Mouse (Mus musculus) forebrain, embryonic 12.5 days (tissue): ENCODE measurements around the gene Zfp385c. TPM values are rescaled to one million over a fixed set of nuclear protein-coding genes. Genes with fewer than 3 reads are reported as not detected.

Source experiments
- ATAC-seq: fragments of 200-750 bp; cut with Nextera tagmentation; 2 replicates; pipeline ENCODE4 v1.8.0; 2017; ENCODE audit warnings: moderate TSS enrichment; ENCODE audit not compliant: low FRiP score
- H3K27ac ChIP-seq: fragments of 300-500 bp; sonication (generic); 2 replicates; pipeline ENCODE4 v1.5.1; 2016; ENCODE audit warnings: mild to moderate bottlenecking
- H3K27me3 ChIP-seq: fragments of 300-500 bp; sonication (generic); 2 replicates; pipeline ENCODE4 v1.6.1; 2016; ENCODE audit warnings: mild to moderate bottlenecking
- H3K36me3 ChIP-seq: fragments of 300-500 bp; sonication (generic); replicated peaks from 2 replicates; pipeline ENCODE4 v1.6.1; 2016; ENCODE audit warnings: mild to moderate bottlenecking
- H3K4me1 ChIP-seq: fragments of 300-500 bp; sonication (generic); 2 replicates; pipeline ENCODE4 v1.6.1; 2016
- H3K4me2 ChIP-seq: fragments of 300-500 bp; sonication (generic); 2 replicates; pipeline ENCODE4 v1.6.1; 2016; ENCODE audit warnings: mild to moderate bottlenecking, moderate library complexity
- H3K4me3 ChIP-seq: fragments of 300-500 bp; sonication (generic); replicated peaks from 2 replicates; pipeline ENCODE4 v1.5.1; 2016; ENCODE audit warnings: mild to moderate bottlenecking
- H3K9ac ChIP-seq: fragments of 300-500 bp; sonication (generic); 2 replicates; pipeline ENCODE4 v1.6.1; 2016; ENCODE audit warnings: mild to moderate bottlenecking
- H3K9me3 ChIP-seq: fragments of 300-500 bp; sonication (generic); 2 replicates; pipeline ENCODE4 v1.6.1; 2016
- WGBS: fragments of 180-500 bp; shearing (Covaris S2); methylation state at CpG from one replicate; pipeline ENCODE4 v1.1.7; 2016; 5-methylcytosine and 5-hydroxymethylcytosine counted together
- polyA plus RNA-seq: library from polyadenylated mRNA; unstranded; fragments of >200 nt; fragmentation: Nextera tagmentation; extraction: Ambion mirVana; gene quantifications from 2 replicates; pipeline ENCODE4 v1.2.1, GENCODE M21; 2016

The Zfp385c gene
- polyA plus RNA-seq, 1 experiment from 2014 or later = 0.61 TPM

DNA sequence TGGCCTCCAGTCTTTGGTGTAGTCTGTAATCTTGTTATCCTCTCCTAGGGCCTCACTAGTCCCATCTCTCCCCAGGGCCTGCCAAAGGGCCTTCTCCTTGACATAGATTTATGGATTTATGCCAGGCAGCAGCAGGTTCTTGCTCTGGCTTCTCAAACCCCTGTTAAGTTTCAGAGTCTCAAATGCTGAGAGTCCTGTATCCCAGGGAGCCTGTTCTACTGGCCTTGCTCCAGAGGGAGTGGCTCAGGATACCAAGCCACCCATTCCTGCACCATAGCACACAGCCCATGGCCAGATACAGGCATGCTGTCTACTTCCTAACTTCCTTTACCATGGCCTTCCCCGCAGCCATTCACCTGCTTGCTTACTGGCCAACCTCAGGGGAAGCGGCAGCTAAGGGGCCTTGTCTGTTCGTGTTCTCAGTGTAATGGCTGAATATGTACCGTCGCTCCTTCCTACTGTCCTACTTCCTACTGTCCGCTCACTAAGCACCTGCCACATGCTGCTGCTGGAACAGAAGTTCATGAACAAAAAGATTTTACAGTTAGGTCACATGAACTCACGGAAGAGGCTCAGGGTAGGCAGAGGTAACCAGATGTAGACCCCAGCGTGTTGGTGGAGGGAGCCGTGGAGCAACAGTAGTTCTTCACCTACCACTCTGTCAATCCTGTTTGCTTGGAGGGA, 113.0 kb downstream of the Zfp385c start:
- H3K27ac ChIP-seq = no peak overlapping the region
- peaks cover 62% of the 10 kb centered on the region for H3K36me3 ChIP-seq

DNA sequence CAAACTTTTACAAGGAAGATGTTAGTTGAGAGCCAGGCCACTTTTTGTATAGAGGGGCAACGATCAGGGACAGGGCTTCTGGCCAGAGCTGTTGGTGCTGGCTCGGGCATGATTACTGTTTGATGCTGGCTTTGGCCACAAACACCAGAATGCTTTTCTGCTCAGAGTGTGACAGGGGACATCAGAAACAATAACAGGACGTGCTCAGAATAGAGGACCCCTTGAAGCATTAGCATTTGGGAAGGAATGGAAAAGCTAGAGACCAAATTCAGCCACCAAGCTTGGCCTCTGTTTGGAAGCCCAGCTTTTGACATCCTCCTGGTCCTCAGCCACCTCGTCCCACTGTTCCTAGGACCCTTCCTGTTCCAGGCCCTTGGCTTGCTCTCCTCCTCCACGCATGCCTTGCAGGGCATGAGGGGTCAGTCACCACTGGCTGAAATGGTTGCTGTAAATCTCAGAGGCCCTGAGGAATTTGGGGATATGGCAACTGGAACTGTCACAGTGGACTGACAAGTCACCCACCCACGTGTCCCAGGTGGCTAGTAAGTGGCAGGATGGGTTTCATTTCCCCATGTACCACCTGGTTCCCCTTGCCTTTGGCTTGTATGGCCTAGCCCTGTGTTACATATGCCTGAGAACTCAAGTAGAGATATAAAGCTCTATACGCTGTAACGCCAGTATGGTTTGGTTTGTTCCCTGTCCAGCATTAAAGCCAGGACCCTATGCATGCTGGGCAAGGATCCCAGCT, 114.2 kb downstream of the Zfp385c start:
- no peak overlapping the region for H3K9ac ChIP-seq
- peaks cover 22% of the 10 kb centered on the region for H3K4me1 ChIP-seq
- WGBS = 81% methylated on average over 8 of the region's 8 CpGs
- no peak overlapping the region for H3K27ac ChIP-seq
- peaks cover 50% of the 10 kb centered on the region for H3K36me3 ChIP-seq
- no peak for ATAC-seq
- no peak overlapping the region for H3K4me2 ChIP-seq
- H3K4me3 ChIP-seq = no peak overlapping the region
- H3K27me3 ChIP-seq = no peaks in the 10 kb centered on the region; the same call in 1 of the 2 replicates
- no peaks in the 10 kb centered on the region for H3K9me3 ChIP-seq

More for the DNA sequence above, 113.0 kb downstream of the Zfp385c start:
- H3K27me3 ChIP-seq = no peaks in the 10 kb centered on the region; the same call in 1 of the 2 replicates
- peaks cover 22% of the 10 kb centered on the region for H3K4me1 ChIP-seq
- no peak overlapping the region for H3K4me3 ChIP-seq
- no peaks in the 10 kb centered on the region for H3K9me3 ChIP-seq
- 95% methylated on average over 9 of the region's 9 CpGs for whole genome bisulfite sequencing
- ATAC-seq = no peak
- no peak overlapping the region for H3K4me2 ChIP-seq
- H3K9ac ChIP-seq = no peak overlapping the region

Other genes starting within 250 kb of the Zfp385c start
- 13.9 and 16.7 TPM in 2 replicates for gene Klhl11, start 219.7 kb downstream of the Zfp385c start, polyA plus RNA-seq
- gene Acly, start 164.5 kb downstream of the Zfp385c start, polyA plus RNA-seq = 320 and 356 TPM in 2 replicates
- 2.1 and 2.6 TPM in 2 replicates for gene Ttc25, start 146.8 kb downstream of the Zfp385c start, polyA plus RNA-seq
- 19.4 and 23.4 TPM in 2 replicates for gene Cnp, start 117.6 kb downstream of the Zfp385c start, polyA plus RNA-seq
- 87.1 and 90.2 TPM in 2 replicates for gene Nkiras2, start 73.2 kb downstream of the Zfp385c start, polyA plus RNA-seq
- gene Dnajc7, start 72.3 kb downstream of the Zfp385c start, polyA plus RNA-seq = 299 and 310 TPM in 2 replicates
- 2.1 and 2.6 TPM in 2 replicates for gene Dhx58, start 11.8 kb upstream of the Zfp385c start, polyA plus RNA-seq
- gene Kat2a, start 20.0 kb upstream of the Zfp385c start, polyA plus RNA-seq = 65.2 and 65.7 TPM in 2 replicates
- gene Hspb9, start 21.4 kb upstream of the Zfp385c start, polyA plus RNA-seq = 0.52 TPM in 1 of 2 replicates, not detected in the other
- 18.2 and 25.2 TPM in 2 replicates for gene Rab5c, start 45.8 kb upstream of the Zfp385c start, polyA plus RNA-seq
- gene Kcnh4, start 67.5 kb upstream of the Zfp385c start, polyA plus RNA-seq = 4.4 and 4.7 TPM in 2 replicates
- gene Hcrt, start 70.5 kb upstream of the Zfp385c start, polyA plus RNA-seq = 0.36 TPM in 1 of 2 replicates, not detected in the other
- 3.1 and 3.3 TPM in 2 replicates for gene Ghdc, start 78.5 kb upstream of the Zfp385c start, polyA plus RNA-seq
- gene Stat5b, start 158.3 kb upstream of the Zfp385c start, polyA plus RNA-seq = 16.6 and 17.3 TPM in 2 replicates
- 1.2 and 1.8 TPM in 2 replicates for gene Stat5a, start 166.9 kb upstream of the Zfp385c start, polyA plus RNA-seq
- gene Stat3, start 247.1 kb upstream of the Zfp385c start, polyA plus RNA-seq = 30.8 and 34.1 TPM in 2 replicates